Mouse (Mus musculus): ENCODE measurements around the gene Pga5. TPM values are rescaled to one million over a fixed set of nuclear protein-coding genes. Genes with fewer than 3 reads are reported as not detected.

The Pga5 gene
- total RNA-seq (2018; cell fraction: chromatin; rRNA removed) = not detected
- not detected for total RNA-seq (2018; cell fraction: cytosol; rRNA removed)
- total RNA-seq (2018; cell fraction: nucleus; rRNA removed) = not detected
- not detected in 3 replicates for polyA plus RNA-seq (2018)

- Histone ChIP-seq H3K27ac (no peak within 1 kb of the TSS), H3K79me2 (ENCODE audit: inconsistent target) (no peaks in the 10 kb centered on the region), H3K36me3 (ENCODE audit: inconsistent target) (no peaks in the 10 kb centered on the region), H3K4me3 (ENCODE audit: inconsistent target) (no peak within 1 kb of the TSS)
- 34% methylated on average over 6 of the region's 6 CpGs for WGBS (ENCODE audit: missing documents)
Measured at GRCm38 (mm10) chr19:10677915-10678771, at the start of gene Pga5. Gene Pga5, minus strand, starts transcription at chr19:10678071.

- no peak overlapping the region for H3K4me3 ChIP-seq (ENCODE audit: inconsistent target)
- H3K27ac ChIP-seq = no peak overlapping the region
- no peaks in the 10 kb centered on the region for H3K79me2 ChIP-seq (ENCODE audit: inconsistent target)
- no peaks in the 10 kb centered on the region for H3K36me3 ChIP-seq (ENCODE audit: inconsistent target)
- 91% methylated on average over 13 of the region's 13 CpGs for WGBS (ENCODE audit: missing documents)
Measured at GRCm38 (mm10) chr19:10724629-10725363, 46.9 kb upstream of the Pga5 start.

- Histone ChIP-seq H3K79me2 (ENCODE audit: inconsistent target) (no peaks in the 10 kb centered on the region), H3K36me3 (ENCODE audit: inconsistent target) (no peaks in the 10 kb centered on the region), H3K27ac (no peak overlapping the region), H3K4me3 (ENCODE audit: inconsistent target) (no peak overlapping the region)
- WGBS (ENCODE audit: missing documents) = 92% methylated on average over 5 of the region's 5 CpGs
Measured at GRCm38 (mm10) chr19:10723649-10724048, 45.8 kb upstream of the Pga5 start.

- 74% methylated on average over 13 of the region's 13 CpGs for WGBS (ENCODE audit: missing documents)
- Histone ChIP-seq H3K36me3 (ENCODE audit: inconsistent target) (no peaks in the 10 kb centered on the region), H3K79me2 (ENCODE audit: inconsistent target) (no peaks in the 10 kb centered on the region), H3K4me3 (ENCODE audit: inconsistent target) (no peak overlapping the region), H3K27ac (no peak overlapping the region)
Measured at GRCm38 (mm10) chr19:10723084-10723483, 45.2 kb upstream of the Pga5 start.

- no peaks in the 10 kb centered on the region for H3K36me3 ChIP-seq (ENCODE audit: inconsistent target)
Measured at GRCm38 (mm10) chr19:10721064-10721463, 43.2 kb upstream of the Pga5 start.

GRCm38 (mm10) chr19:10720524-10720923, 42.7 kb upstream of the Pga5 start:
- WGBS (ENCODE audit: missing documents) = 59% methylated on average over 3 of the region's 3 CpGs
- Histone ChIP-seq H3K36me3 (ENCODE audit: inconsistent target) (no peaks in the 10 kb centered on the region), H3K79me2 (ENCODE audit: inconsistent target) (no peaks in the 10 kb centered on the region), H3K4me3 (ENCODE audit: inconsistent target) (no peak overlapping the region), H3K27ac (no peak overlapping the region)

More at GRCm38 (mm10) chr19:10721064-10721463, 43.2 kb upstream of the Pga5 start:
- WGBS (ENCODE audit: missing documents) = 29% methylated on average over 5 of the region's 5 CpGs
- H3K27ac ChIP-seq = no peak overlapping the region
- no peak overlapping the region for H3K4me3 ChIP-seq (ENCODE audit: inconsistent target)
- H3K79me2 ChIP-seq (ENCODE audit: inconsistent target) = no peaks in the 10 kb centered on the region

GRCm38 (mm10) chr19:10719751-10720150, 41.9 kb upstream of the Pga5 start:
- WGBS (ENCODE audit: missing documents) = 100% methylated on average over 2 of the region's 2 CpGs
- Histone ChIP-seq H3K36me3 (ENCODE audit: inconsistent target) (no peaks in the 10 kb centered on the region), H3K4me3 (ENCODE audit: inconsistent target) (no peak overlapping the region), H3K27ac (no peak overlapping the region), H3K79me2 (ENCODE audit: inconsistent target) (no peaks in the 10 kb centered on the region)

- H3K79me2 ChIP-seq (ENCODE audit: inconsistent target) = no peaks in the 10 kb centered on the region
- peaks cover 8% of the 10 kb centered on the region for H3K36me3 ChIP-seq (ENCODE audit: inconsistent target)
- WGBS (ENCODE audit: missing documents) = 66% methylated on average over 7 of the region's 7 CpGs
Measured at GRCm38 (mm10) chr19:10718251-10718775, 40.4 kb upstream of the Pga5 start.

GRCm38 (mm10) chr19:10715476-10715875, 37.6 kb upstream of the Pga5 start:
- Histone ChIP-seq H3K27ac (no peak overlapping the region), H3K4me3 (ENCODE audit: inconsistent target) (no peak overlapping the region), H3K36me3 (ENCODE audit: inconsistent target) (peaks cover 36% of the 10 kb centered on the region), H3K79me2 (ENCODE audit: inconsistent target) (no peaks in the 10 kb centered on the region)
- WGBS (ENCODE audit: missing documents) = 74% methylated on average over 6 of the region's 6 CpGs

More at GRCm38 (mm10) chr19:10718251-10718775, 40.4 kb upstream of the Pga5 start:
- no peak overlapping the region for H3K27ac ChIP-seq
- no peak overlapping the region for H3K4me3 ChIP-seq (ENCODE audit: inconsistent target)

- H3K27ac ChIP-seq = no peak overlapping the region
- H3K4me3 ChIP-seq (ENCODE audit: inconsistent target) = no peak overlapping the region
- H3K79me2 ChIP-seq (ENCODE audit: inconsistent target) = no peaks in the 10 kb centered on the region
- WGBS (ENCODE audit: missing documents) = 61% methylated on average over 4 of the region's 4 CpGs
- H3K36me3 ChIP-seq (ENCODE audit: inconsistent target) = peaks cover 42% of the 10 kb centered on the region
Measured at GRCm38 (mm10) chr19:10714682-10715475, 37.0 kb upstream of the Pga5 start.

GRCm38 (mm10) chr19:10714168-10714567, 36.3 kb upstream of the Pga5 start:
- WGBS (ENCODE audit: missing documents) = 87% methylated on average over 6 of the region's 6 CpGs
- Histone ChIP-seq H3K36me3 (ENCODE audit: inconsistent target) (peaks cover 45% of the 10 kb centered on the region), H3K4me3 (ENCODE audit: inconsistent target) (no peak overlapping the region)

GRCm38 (mm10) chr19:10713551-10713950, 35.7 kb upstream of the Pga5 start:
- 93% methylated on average over 10 of the region's 10 CpGs for WGBS (ENCODE audit: missing documents)
- Histone ChIP-seq H3K4me3 (ENCODE audit: inconsistent target) (no peak overlapping the region), H3K36me3 (ENCODE audit: inconsistent target) (peaks cover 45% of the 10 kb centered on the region), H3K79me2 (ENCODE audit: inconsistent target) (no peaks in the 10 kb centered on the region), H3K27ac (no peak overlapping the region)

More at GRCm38 (mm10) chr19:10714168-10714567, 36.3 kb upstream of the Pga5 start:
- Histone ChIP-seq H3K27ac (no peak overlapping the region), H3K79me2 (ENCODE audit: inconsistent target) (no peaks in the 10 kb centered on the region)

- WGBS (ENCODE audit: missing documents) = 95% methylated on average over 12 of the region's 12 CpGs
- H3K79me2 ChIP-seq (ENCODE audit: inconsistent target) = no peaks in the 10 kb centered on the region; the same call in 1 of the 2 replicates
- H3K4me3 ChIP-seq (ENCODE audit: inconsistent target) = no peak overlapping the region
- no peak overlapping the region for H3K27ac ChIP-seq
- H3K36me3 ChIP-seq (ENCODE audit: inconsistent target) = peaks cover 52% of the 10 kb centered on the region
Measured at GRCm38 (mm10) chr19:10712646-10713045, 34.8 kb upstream of the Pga5 start.

GRCm38 (mm10) chr19:10712194-10712593, 34.3 kb upstream of the Pga5 start:
- WGBS (ENCODE audit: missing documents) = 90% methylated on average over 5 of the region's 7 CpGs

More at GRCm38 (mm10) chr19:10712194-10712593, 34.3 kb upstream of the Pga5 start:
- no peak overlapping the region for H3K27ac ChIP-seq
- H3K79me2 ChIP-seq (ENCODE audit: inconsistent target) = peaks cover 4% of the 10 kb centered on the region; the same call in 1 of the 2 replicates
- H3K4me3 ChIP-seq (ENCODE audit: inconsistent target) = no peak overlapping the region
- H3K36me3 ChIP-seq (ENCODE audit: inconsistent target) = peaks cover 57% of the 10 kb centered on the region

All from macrophage (primary cell).